Mouse (Mus musculus): Measurements from ENCODE around the gene Gm10181. TPM values are rescaled to one million over a fixed set of nuclear protein-coding genes. Genes with fewer than 3 reads are reported as not detected.

The Gm10181 gene
- total RNA-seq, 4 experiments from 2014 or later, result not detected

Other genes with a start within 250 kb of the Gm10181 start
- gene Herpud2, start 62.4 kb downstream of the Gm10181 start, total RNA-seq (2022), result 10 to 100 TPM; 48.3 to 54.6 (median 52.4) TPM
- gene Sept7, start 163.0 kb downstream of the Gm10181 start, total RNA-seq (2022), result 100 to 1,000 TPM in 3 of 4 experiments, 10 to 100 TPM in 1; 98.7 to 122 (median 118) TPM